Mouse (Mus musculus) cortical plate, adult 2 months (tissue): Measurements from ENCODE around the gene Bmt2.

Experiments
- CTCF ChIP-seq: fragments of 200-500 bp; IDR thresholded peaks from 2 replicates; pipeline ENCODE4 v1.5.1; 2011; ENCODE audit warnings: mild to moderate bottlenecking, control low read depth, low read length; ENCODE audit not compliant: insufficient read depth; ENCODE audit errors: extremely low read depth
- POLR2A ChIP-seq: fragments of 200-500 bp; IDR thresholded peaks from 2 replicates; pipeline ENCODE4 v1.6.1; 2011; ENCODE audit warnings: mild to moderate bottlenecking, low read length, control low read depth; ENCODE audit not compliant: insufficient read depth; ENCODE audit errors: extremely low read depth

GRCm38 (mm10) chr6:13603134-13603533 lies 74.6 kb downstream of the Bmt2 start:
- TF ChIP-seq CTCF = no peak
- no peak for TF ChIP-seq POLR2A
